Mouse (Mus musculus): ENCODE results near the gene Gm4756.
A peak's percentile ranks its signal among the peaks of the same experiment; 100 is the strongest.
"Not testable (repeated sequence)": the region's sequence is repeated elsewhere in the genome, so short reads cannot be mapped to it uniquely, and the experiment has no call there.

Gene Gm4756

GRCm38 (mm10) chr12:72648921-72649320, 540 bp downstream of the Gm4756 start:
- no peak for DNase-seq

GRCm38 (mm10) chr12:72638025-72638424, 11.4 kb downstream of the Gm4756 start:
- no peak for DNase-seq

GRCm38 (mm10) chr12:72628751-72629150, 20.7 kb downstream of the Gm4756 start:
- DNase-seq: no peak

- DNase-seq: no peak
Observed at GRCm38 (mm10) chr12:72622853-72623496, 26.5 kb downstream of the Gm4756 start.

GRCm38 (mm10) chr12:72621441-72621840, 28.0 kb downstream of the Gm4756 start:
- no peak for DNase-seq

- DNase-seq: no peak
Observed at GRCm38 (mm10) chr12:72620856-72621255, 28.6 kb downstream of the Gm4756 start.

GRCm38 (mm10) chr12:72612053-72612452, 37.4 kb downstream of the Gm4756 start:
- no peak for DNase-seq

GRCm38 (mm10) chr12:72598731-72599130, 50.7 kb downstream of the Gm4756 start:
- not testable (repeated sequence) for DNase-seq

- no peak for DNase-seq
Observed at GRCm38 (mm10) chr12:72594001-72594400, 55.5 kb downstream of the Gm4756 start.

GRCm38 (mm10) chr12:72592991-72593390, 56.5 kb downstream of the Gm4756 start:
- no peak for DNase-seq

- no peak for DNase-seq
Observed at GRCm38 (mm10) chr12:72585339-72585738, 64.1 kb downstream of the Gm4756 start.

- DNase-seq: no peak
Observed at GRCm38 (mm10) chr12:72583099-72583498, 66.4 kb downstream of the Gm4756 start.

- no peak for DNase-seq
Observed at GRCm38 (mm10) chr12:72582021-72582420, 67.4 kb downstream of the Gm4756 start.

- DNase-seq: no peak
Observed at GRCm38 (mm10) chr12:72564281-72564795, 85.1 kb downstream of the Gm4756 start.

- DNase-seq: no peak
Observed at GRCm38 (mm10) chr12:72554347-72554746, 95.1 kb downstream of the Gm4756 start.

GRCm38 (mm10) chr12:72538571-72538970, 110.9 kb downstream of the Gm4756 start:
- DNase-seq: peak; percentile 62

GRCm38 (mm10) chr12:72536021-72536597, 113.4 kb downstream of the Gm4756 start, which contains the start of gene Pcnx4:
TSS of gene Pcnx4 (plus strand) at chr12:72536383.
- DNase-seq: peak; percentile 97

GRCm38 (mm10) chr12:72535599-72535998, 113.9 kb downstream of the Gm4756 start:
- peak; percentile 18 for DNase-seq

GRCm38 (mm10) chr12:72533986-72534385, 115.5 kb downstream of the Gm4756 start:
- no peak for DNase-seq

GRCm38 (mm10) chr12:72532303-72532702, 117.2 kb downstream of the Gm4756 start:
- DNase-seq: no peak
